Comparison of ENCODE assay signal across 8 mouse cellular contexts in genomic region chr2:28533901-28534435, GRCm38 (mm10). TPM values are rescaled to one million over a fixed set of nuclear protein-coding genes. Genes with fewer than 3 reads are reported as not detected.
DNase-seq lines count a peak whose midpoint lies in the region; ATAC-seq and TF ChIP-seq lines count a peak whose summit lies in the region.

No protein-coding gene starts in this region.

- DNase-seq in layer of hippocampus, adult 2 months (ENCODE audit: low spot score in 2 of 2), result no peak
- no peak for DNase-seq in layer of hippocampus, adult 9-10 months (ENCODE audit: low spot score)
- no peak for DNase-seq in left cerebral cortex, adult 9 months (ENCODE audit: low spot score in 2 of 2)
- DNase-seq in frontal cortex, adult 2 months (ENCODE audit: extremely low spot score in 1 of 2, low spot score in 1 of 2), result no peak
- no peak for DNase-seq in layer of hippocampus, adult 11-12 months (ENCODE audit: low spot score)

- WGBS in intestine, embryonic 16.5 days, result 63% methylated on average over 7 of the region's 7 CpGs
- 53% methylated on average over 7 of the region's 7 CpGs for WGBS in neural tube, embryonic 13.5 days

- peak overlapping the region; percentile 83 for H3K4me2 ChIP-seq in intestine, embryonic 16.5 days (ENCODE audit: low read depth, low read length)
- peak overlapping the region; percentile 76 for H3K4me2 ChIP-seq in neural tube, embryonic 13.5 days

- TF ChIP-seq CTCF in layer of hippocampus, adult 2 months (conservative IDR thresholded peaks at IDR 0.05), result no peak
- TF ChIP-seq CTCF in embryonic fibroblast, embryonic 13.5 days (IDR thresholded peaks at IDR 0.05; ENCODE audit: borderline replicate concordance, insufficient read depth, low read length), result no peak

- ATAC-seq in intestine, embryonic 16.5 days, result no peak
- ATAC-seq in neural tube, embryonic 13.5 days (ENCODE audit: low read depth), result peak; percentile 12; the same call in 1 of the 2 replicates

- H3K27ac ChIP-seq in layer of hippocampus, adult 2 months, result peak overlapping the region; percentile 97
- peak overlapping the region; percentile 77 for H3K27ac ChIP-seq in embryonic fibroblast, embryonic 13.5 days (ENCODE audit: insufficient read depth, low read length)
- H3K27ac ChIP-seq in intestine, embryonic 16.5 days (ENCODE audit: low read length), result peak overlapping the region; percentile 79
- H3K27ac ChIP-seq in neural tube, embryonic 13.5 days (replicated peaks), result peak overlapping the region; percentile 93

- H3K9me3 ChIP-seq in intestine, embryonic 16.5 days (ENCODE audit: control insufficient read depth, low read length), result no peaks in the 10 kb centered on the region
- H3K9me3 ChIP-seq in neural tube, embryonic 13.5 days, result no peaks in the 10 kb centered on the region

- H3K9ac ChIP-seq in intestine, embryonic 16.5 days (ENCODE audit: low read depth, low read length), result peak overlapping the region; percentile 79
- peak overlapping the region; percentile 85 for H3K9ac ChIP-seq in neural tube, embryonic 13.5 days

- H3K36me3 ChIP-seq in intestine, embryonic 16.5 days (ENCODE audit: control insufficient read depth, insufficient read depth, low read length), result no peaks in the 10 kb centered on the region
- H3K36me3 ChIP-seq in neural tube, embryonic 13.5 days, result no peaks in the 10 kb centered on the region

- peak overlapping the region; percentile 92 for H3K4me3 ChIP-seq in layer of hippocampus, adult 2 months
- peak overlapping the region; percentile 55 for H3K4me3 ChIP-seq in embryonic fibroblast, embryonic 13.5 days (ENCODE audit: insufficient read depth, low read length)
- H3K4me3 ChIP-seq in intestine, embryonic 16.5 days (ENCODE audit: low read length), result peak overlapping the region; percentile 76
- H3K4me3 ChIP-seq in neural tube, embryonic 13.5 days, result peak overlapping the region; percentile 59

- peaks cover 20% of the 10 kb centered on the region for H3K4me1 ChIP-seq in embryonic fibroblast, embryonic 13.5 days (ENCODE audit: control insufficient read depth, insufficient read depth, low read length)
- peaks cover 72% of the 10 kb centered on the region for H3K4me1 ChIP-seq in intestine, embryonic 16.5 days (ENCODE audit: control insufficient read depth, insufficient read depth, low read length)
- peaks cover 100% of the 10 kb centered on the region for H3K4me1 ChIP-seq in neural tube, embryonic 13.5 days (replicated peaks)

- no peaks in the 10 kb centered on the region for H3K27me3 ChIP-seq in intestine, embryonic 16.5 days (replicated peaks; ENCODE audit: control insufficient read depth, insufficient read depth, low read length)
- H3K27me3 ChIP-seq in neural tube, embryonic 13.5 days, result no peaks in the 10 kb centered on the region

- no peak; the same call in 1 of the 2 replicates for TF ChIP-seq POLR2A in embryonic fibroblast, embryonic 13.5 days (IDR thresholded peaks at IDR 0.05; ENCODE audit: low read depth, low read length)

RNA-seq across cellular contexts. Expression of gene Ralgds, which starts 21.0 kb away (rescaled TPM):
- total RNA-seq in layer of hippocampus, adult 2 months (2021), result 100 to 1,000 TPM; 115 to 139 TPM
- 26.5 and 36.9 TPM in 2 replicates for polyA plus RNA-seq in embryonic fibroblast, embryonic 13.5 days (2011; ENCODE audit: insufficient read length, low read depth, missing spikeins)
- polyA plus RNA-seq in intestine, embryonic 16.5 days (2015; fragmentation: Nextera tagmentation; extraction: Ambion mirVana), result 19.1 and 21.5 TPM in 2 replicates
- 86.3 and 90.7 TPM in 2 replicates for polyA plus RNA-seq in neural tube, embryonic 13.5 days (2015; fragmentation: Nextera tagmentation; extraction: Ambion mirVana)
- 90.9 and 92.7 TPM in 2 replicates for polyA plus RNA-seq in frontal cortex, adult 2 months (2012; rRNA removed)

RNA-seq across cellular contexts. Expression of gene Gm10134, which starts 28.1 kb away (rescaled TPM):
- 1 to 10 TPM in 1 of 2 experiments, not detected in 1; 1.2 TPM for total RNA-seq in layer of hippocampus, adult 2 months (2021)
- not detected in 2 replicates for polyA plus RNA-seq in embryonic fibroblast, embryonic 13.5 days (2011; ENCODE audit: insufficient read length, low read depth, missing spikeins)
- polyA plus RNA-seq in intestine, embryonic 16.5 days (2015; fragmentation: Nextera tagmentation; extraction: Ambion mirVana), result 7.4 and 10.3 TPM in 2 replicates
- 2.6 and 4.0 TPM in 2 replicates for polyA plus RNA-seq in neural tube, embryonic 13.5 days (2015; fragmentation: Nextera tagmentation; extraction: Ambion mirVana)
- 0.54 TPM in 1 of 2 replicates, not detected in the other for polyA plus RNA-seq in frontal cortex, adult 2 months (2012; rRNA removed)

RNA-seq across cellular contexts. Expression of gene Cel, which starts 29.2 kb away (rescaled TPM):
- not detected for total RNA-seq in layer of hippocampus, adult 2 months (2021)
- not detected in 2 replicates for polyA plus RNA-seq in embryonic fibroblast, embryonic 13.5 days (2011; ENCODE audit: insufficient read length, low read depth, missing spikeins)
- polyA plus RNA-seq in intestine, embryonic 16.5 days (2015; fragmentation: Nextera tagmentation; extraction: Ambion mirVana), result 383 and 542 TPM in 2 replicates
- not detected in 2 replicates for polyA plus RNA-seq in neural tube, embryonic 13.5 days (2015; fragmentation: Nextera tagmentation; extraction: Ambion mirVana)
- polyA plus RNA-seq in frontal cortex, adult 2 months (2012; rRNA removed), result 0.10 TPM in 1 of 2 replicates, not detected in the other

RNA-seq across cellular contexts. Expression of gene Gbgt1, which starts 37.3 kb away (rescaled TPM):
- total RNA-seq in layer of hippocampus, adult 2 months (2021), result 1 to 10 TPM; 1.8 to 2.2 TPM
- not detected in 2 replicates for polyA plus RNA-seq in embryonic fibroblast, embryonic 13.5 days (2011; ENCODE audit: insufficient read length, low read depth, missing spikeins)
- polyA plus RNA-seq in intestine, embryonic 16.5 days (2015; fragmentation: Nextera tagmentation; extraction: Ambion mirVana), result 4.4 and 4.6 TPM in 2 replicates
- 1.6 and 1.7 TPM in 2 replicates for polyA plus RNA-seq in neural tube, embryonic 13.5 days (2015; fragmentation: Nextera tagmentation; extraction: Ambion mirVana)
- polyA plus RNA-seq in frontal cortex, adult 2 months (2012; rRNA removed), result 1.3 and 1.4 TPM in 2 replicates

RNA-seq across cellular contexts. Expression of gene Gtf3c5, which starts 49.6 kb away (rescaled TPM):
- 10 to 100 TPM; 18.2 to 20.7 TPM for total RNA-seq in layer of hippocampus, adult 2 months (2021)
- 15.1 and 23.1 TPM in 2 replicates for polyA plus RNA-seq in embryonic fibroblast, embryonic 13.5 days (2011; ENCODE audit: insufficient read length, low read depth, missing spikeins)
- polyA plus RNA-seq in intestine, embryonic 16.5 days (2015; fragmentation: Nextera tagmentation; extraction: Ambion mirVana), result 27.5 and 32.2 TPM in 2 replicates
- 42.1 and 43.5 TPM in 2 replicates for polyA plus RNA-seq in neural tube, embryonic 13.5 days (2015; fragmentation: Nextera tagmentation; extraction: Ambion mirVana)
- 21.8 and 23.8 TPM in 2 replicates for polyA plus RNA-seq in frontal cortex, adult 2 months (2012; rRNA removed)

Comparison
In these comparisons a context has a peak if more than half of its experiments do, and no peak if none do; other contexts are left out.
1. RNA of gene Cel, which starts 29.2 kb away (polyA plus RNA-seq): 383 to 542 TPM in intestine, embryonic 16.5 days; 0.10 TPM in frontal cortex, adult 2 months, not detected in neural tube, embryonic 13.5 days and not detected in embryonic fibroblast, embryonic 13.5 days; every median in the first group is over 100 times any median in the second.
2. Peak in every context shown above with its lines, with median percentiles within 50 percentile points of each other: H3K27ac ChIP-seq and H3K4me3 ChIP-seq.